Mouse (Mus musculus): ENCODE measurements around the gene Thap11. TPM values are rescaled to one million over a fixed set of nuclear protein-coding genes. Genes with fewer than 3 reads are reported as not detected.

The Thap11 gene
- 55.8 and 58.3 TPM in 2 replicates for polyA plus RNA-seq (2015; fragmentation: Nextera tagmentation; extraction: Ambion mirVana)

- no peaks in the 10 kb centered on the region for H3K9me3 ChIP-seq (replicated peaks)
- H3K9ac ChIP-seq (replicated peaks) = peak within 1 kb of the TSS; percentile 63
- peaks cover 50% of the 10 kb centered on the region for H3K4me1 ChIP-seq
- peak within 1 kb of the TSS; percentile 86 for H3K4me3 ChIP-seq (replicated peaks)
- peak within 1 kb of the TSS; percentile 89 for H3K27ac ChIP-seq (replicated peaks)
- WGBS = under 1% methylated on average over 43 of the region's 43 CpGs
- H3K27me3 ChIP-seq (replicated peaks) = no peaks in the 10 kb centered on the region
- H3K36me3 ChIP-seq = peaks cover 4% of the 10 kb centered on the region; the same call in 1 of the 2 replicates
- H3K4me2 ChIP-seq = peak within 1 kb of the TSS; percentile 85
- ATAC-seq (ENCODE audit: low FRiP score) = peak; percentile 91
These were observed at the start of gene Thap11 for GRCm38 (mm10) chr8:105854715-105855216. Thap11 (plus strand) TSS chr8:105855132.

- peaks cover 14% of the 10 kb centered on the region for H3K36me3 ChIP-seq
- peak overlapping the region; percentile 2; the same call in 1 of the 2 replicates for H3K27ac ChIP-seq (replicated peaks)
- H3K4me2 ChIP-seq = no peak overlapping the region
- H3K9ac ChIP-seq (replicated peaks) = no peak overlapping the region
- H3K27me3 ChIP-seq (replicated peaks) = no peaks in the 10 kb centered on the region
- H3K9me3 ChIP-seq (replicated peaks) = no peaks in the 10 kb centered on the region
- WGBS = 54% methylated on average over 3 of the region's 3 CpGs
- no peak overlapping the region for H3K4me3 ChIP-seq (replicated peaks)
- H3K4me1 ChIP-seq = peaks cover 17% of the 10 kb centered on the region
- ATAC-seq (ENCODE audit: low FRiP score) = no peak
These were observed 49.6 kb upstream of the Thap11 start for GRCm38 (mm10) chr8:105805346-105805745.

GRCm38 (mm10) chr8:105805964-105806363 is 49.0 kb upstream of the Thap11 start:
- Histone ChIP-seq H3K27me3 (replicated peaks) (no peaks in the 10 kb centered on the region), H3K36me3 (peaks cover 14% of the 10 kb centered on the region), H3K4me3 (replicated peaks) (no peak overlapping the region), H3K4me2 (no peak overlapping the region), H3K9ac (replicated peaks) (no peak overlapping the region), H3K4me1 (peaks cover 17% of the 10 kb centered on the region), H3K27ac (replicated peaks) (no peak overlapping the region), H3K9me3 (replicated peaks) (no peaks in the 10 kb centered on the region)
- ATAC-seq (ENCODE audit: low FRiP score) = no peak
- 82% methylated on average over 1 of the region's 1 CpGs for WGBS

- Histone ChIP-seq H3K9ac (replicated peaks) (no peak overlapping the region), H3K4me2 (no peak overlapping the region), H3K27ac (replicated peaks) (no peak overlapping the region), H3K9me3 (replicated peaks) (no peaks in the 10 kb centered on the region), H3K27me3 (replicated peaks) (no peaks in the 10 kb centered on the region), H3K4me3 (replicated peaks) (no peak overlapping the region), H3K4me1 (peaks cover 26% of the 10 kb centered on the region), H3K36me3 (peaks cover 17% of the 10 kb centered on the region)
- 78% methylated on average over 5 of the region's 5 CpGs for WGBS
- no peak for ATAC-seq (ENCODE audit: low FRiP score)
These were observed 47.2 kb upstream of the Thap11 start for GRCm38 (mm10) chr8:105807766-105808165.

GRCm38 (mm10) chr8:105808480-105808879 is 46.5 kb upstream of the Thap11 start:
- Histone ChIP-seq H3K36me3 (peaks cover 15% of the 10 kb centered on the region), H3K4me3 (replicated peaks) (no peak overlapping the region), H3K4me1 (peaks cover 26% of the 10 kb centered on the region), H3K27ac (replicated peaks) (no peak overlapping the region), H3K9ac (replicated peaks) (no peak overlapping the region), H3K27me3 (replicated peaks) (no peaks in the 10 kb centered on the region), H3K9me3 (replicated peaks) (no peaks in the 10 kb centered on the region), H3K4me2 (no peak overlapping the region)
- ATAC-seq (ENCODE audit: low FRiP score) = no peak
- 95% methylated on average over 2 of the region's 2 CpGs for WGBS

GRCm38 (mm10) chr8:105810245-105810786 is 44.6 kb upstream of the Thap11 start:
- no peak for ATAC-seq (ENCODE audit: low FRiP score)
- Histone ChIP-seq H3K4me3 (replicated peaks) (no peak overlapping the region), H3K27ac (replicated peaks) (no peak overlapping the region), H3K4me1 (peaks cover 25% of the 10 kb centered on the region), H3K36me3 (peaks cover 10% of the 10 kb centered on the region; the same call in 1 of the 2 replicates), H3K27me3 (replicated peaks) (no peaks in the 10 kb centered on the region), H3K9ac (replicated peaks) (no peak overlapping the region), H3K4me2 (no peak overlapping the region), H3K9me3 (replicated peaks) (no peaks in the 10 kb centered on the region)
- 84% methylated on average over 6 of the region's 6 CpGs for WGBS

GRCm38 (mm10) chr8:105811061-105811460 is 43.9 kb upstream of the Thap11 start:
- Histone ChIP-seq H3K27me3 (replicated peaks) (no peaks in the 10 kb centered on the region), H3K9ac (replicated peaks) (no peak overlapping the region), H3K27ac (replicated peaks) (no peak overlapping the region), H3K9me3 (replicated peaks) (no peaks in the 10 kb centered on the region), H3K36me3 (peaks cover 9% of the 10 kb centered on the region; the same call in 1 of the 2 replicates), H3K4me3 (replicated peaks) (no peak overlapping the region), H3K4me2 (no peak overlapping the region), H3K4me1 (peaks cover 19% of the 10 kb centered on the region; the same call in 1 of the 2 replicates)
- WGBS = 80% methylated on average over 10 of the region's 10 CpGs
- ATAC-seq (ENCODE audit: low FRiP score) = no peak

- H3K4me1 ChIP-seq = peaks cover 19% of the 10 kb centered on the region; the same call in 1 of the 2 replicates
- H3K27ac ChIP-seq (replicated peaks) = no peak overlapping the region
- H3K36me3 ChIP-seq = peaks cover 9% of the 10 kb centered on the region; the same call in 1 of the 2 replicates
- H3K4me2 ChIP-seq = no peak overlapping the region
- ATAC-seq (ENCODE audit: low FRiP score) = no peak
- H3K9me3 ChIP-seq (replicated peaks) = no peaks in the 10 kb centered on the region
- H3K27me3 ChIP-seq (replicated peaks) = no peaks in the 10 kb centered on the region
- H3K9ac ChIP-seq (replicated peaks) = no peak overlapping the region
- no peak overlapping the region for H3K4me3 ChIP-seq (replicated peaks)
- WGBS = 81% methylated on average over 3 of the region's 3 CpGs
These were observed 43.4 kb upstream of the Thap11 start for GRCm38 (mm10) chr8:105811543-105811942.

- no peaks in the 10 kb centered on the region for H3K27me3 ChIP-seq (replicated peaks)
- H3K9me3 ChIP-seq (replicated peaks) = no peaks in the 10 kb centered on the region
- peaks cover 19% of the 10 kb centered on the region; the same call in 1 of the 2 replicates for H3K4me1 ChIP-seq
- H3K36me3 ChIP-seq = peaks cover 9% of the 10 kb centered on the region; the same call in 1 of the 2 replicates
- ATAC-seq (ENCODE audit: low FRiP score) = no peak
- H3K4me3 ChIP-seq (replicated peaks) = no peak overlapping the region
- H3K4me2 ChIP-seq = no peak overlapping the region
- H3K9ac ChIP-seq (replicated peaks) = no peak overlapping the region
- no peak overlapping the region for H3K27ac ChIP-seq (replicated peaks)
- 89% methylated on average over 5 of the region's 5 CpGs for WGBS
These were observed 42.4 kb upstream of the Thap11 start for GRCm38 (mm10) chr8:105812511-105812910.

GRCm38 (mm10) chr8:105813241-105813640 is 41.7 kb upstream of the Thap11 start:
- Histone ChIP-seq H3K4me1 (peaks cover 14% of the 10 kb centered on the region; the same call in 1 of the 2 replicates), H3K9ac (replicated peaks) (no peak overlapping the region), H3K36me3 (peaks cover 12% of the 10 kb centered on the region; the same call in 1 of the 2 replicates), H3K4me3 (replicated peaks) (no peak overlapping the region), H3K9me3 (replicated peaks) (no peaks in the 10 kb centered on the region), H3K27ac (replicated peaks) (no peak overlapping the region), H3K4me2 (no peak overlapping the region), H3K27me3 (replicated peaks) (no peaks in the 10 kb centered on the region)
- no peak for ATAC-seq (ENCODE audit: low FRiP score)
- WGBS = 95% methylated on average over 6 of the region's 6 CpGs

- no peak for ATAC-seq (ENCODE audit: low FRiP score)
- H3K4me1 ChIP-seq = peaks cover 14% of the 10 kb centered on the region
- H3K4me3 ChIP-seq (replicated peaks) = no peak overlapping the region
- no peaks in the 10 kb centered on the region for H3K27me3 ChIP-seq (replicated peaks)
- no peak overlapping the region for H3K9ac ChIP-seq (replicated peaks)
- no peak overlapping the region for H3K27ac ChIP-seq (replicated peaks)
- no peak overlapping the region for H3K4me2 ChIP-seq
- WGBS = 95% methylated on average over 3 of the region's 3 CpGs
- H3K9me3 ChIP-seq (replicated peaks) = no peaks in the 10 kb centered on the region
- H3K36me3 ChIP-seq = peaks cover 38% of the 10 kb centered on the region
These were observed 35.3 kb upstream of the Thap11 start for GRCm38 (mm10) chr8:105819659-105820058.

GRCm38 (mm10) chr8:105820925-105821324 is 34.0 kb upstream of the Thap11 start:
- Histone ChIP-seq H3K27ac (replicated peaks) (no peak overlapping the region), H3K4me2 (no peak overlapping the region), H3K9me3 (replicated peaks) (no peaks in the 10 kb centered on the region), H3K4me3 (replicated peaks) (no peak overlapping the region), H3K36me3 (peaks cover 41% of the 10 kb centered on the region), H3K9ac (replicated peaks) (no peak overlapping the region), H3K4me1 (peaks cover 26% of the 10 kb centered on the region), H3K27me3 (replicated peaks) (no peaks in the 10 kb centered on the region)
- ATAC-seq (ENCODE audit: low FRiP score) = no peak
- WGBS = 95% methylated on average over 1 of the region's 1 CpGs

Measured in neural tube, embryonic 15.5 days (tissue).